Mouse (Mus musculus) lung, postnatal 14 days (tissue): Measurements from ENCODE around the gene Gm26938.

Experiments
- DNase-seq: peaks from one replicate; pipeline ENCODE4 v3.0.0; 2021

Gm26938 gene

DNA sequence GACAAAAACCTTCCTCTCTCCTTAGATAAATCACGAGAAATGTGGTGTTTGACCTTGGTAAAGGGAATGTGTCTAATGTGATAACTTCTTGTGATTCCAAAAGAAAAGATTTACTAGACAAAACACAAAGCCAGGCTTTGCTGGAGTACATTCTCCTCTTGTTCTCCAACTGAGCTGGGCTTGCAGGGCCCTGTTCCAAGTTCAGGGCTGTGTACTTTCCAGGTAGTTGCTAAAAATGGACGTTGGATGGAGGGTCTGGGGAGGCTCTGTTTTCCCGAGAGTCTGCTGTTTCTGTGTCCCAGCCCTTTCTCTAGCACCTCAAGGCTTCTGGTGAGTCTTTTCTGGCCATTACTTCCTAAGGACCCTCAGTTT, 33.3 kb downstream of the Gm26938 start:
- DNase-seq: no peak

DNA sequence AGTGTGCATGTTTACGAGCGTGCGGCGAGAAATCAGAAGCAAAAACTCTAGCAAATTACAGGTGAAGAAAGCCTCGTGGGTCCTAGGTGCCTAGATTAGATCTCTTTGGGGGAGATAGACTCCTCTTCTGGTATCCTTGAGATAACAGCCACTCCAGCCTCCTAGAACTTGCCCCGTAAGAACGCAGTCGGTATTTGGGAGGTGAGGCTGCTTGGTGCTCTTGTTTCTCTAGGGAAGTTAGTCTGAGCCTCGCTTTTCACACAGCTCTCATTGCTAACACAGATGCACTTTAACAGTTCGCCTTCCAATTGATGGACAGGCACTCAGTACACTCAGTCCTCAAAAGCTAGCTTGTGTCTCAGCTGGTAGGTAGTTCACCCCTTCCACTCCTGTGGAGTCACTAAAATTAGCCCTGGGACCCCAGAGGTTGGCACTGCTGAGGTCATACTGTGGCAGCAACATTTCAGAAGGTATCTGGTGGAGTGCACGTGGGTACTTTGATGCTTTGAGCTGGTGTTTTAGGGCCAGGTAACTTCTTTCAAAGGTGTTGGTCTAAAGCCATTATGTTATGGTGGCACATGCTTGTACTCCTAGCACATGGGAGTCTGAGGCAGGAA, 33.9 kb downstream of the Gm26938 start:
- DNase-seq: no peak

DNA sequence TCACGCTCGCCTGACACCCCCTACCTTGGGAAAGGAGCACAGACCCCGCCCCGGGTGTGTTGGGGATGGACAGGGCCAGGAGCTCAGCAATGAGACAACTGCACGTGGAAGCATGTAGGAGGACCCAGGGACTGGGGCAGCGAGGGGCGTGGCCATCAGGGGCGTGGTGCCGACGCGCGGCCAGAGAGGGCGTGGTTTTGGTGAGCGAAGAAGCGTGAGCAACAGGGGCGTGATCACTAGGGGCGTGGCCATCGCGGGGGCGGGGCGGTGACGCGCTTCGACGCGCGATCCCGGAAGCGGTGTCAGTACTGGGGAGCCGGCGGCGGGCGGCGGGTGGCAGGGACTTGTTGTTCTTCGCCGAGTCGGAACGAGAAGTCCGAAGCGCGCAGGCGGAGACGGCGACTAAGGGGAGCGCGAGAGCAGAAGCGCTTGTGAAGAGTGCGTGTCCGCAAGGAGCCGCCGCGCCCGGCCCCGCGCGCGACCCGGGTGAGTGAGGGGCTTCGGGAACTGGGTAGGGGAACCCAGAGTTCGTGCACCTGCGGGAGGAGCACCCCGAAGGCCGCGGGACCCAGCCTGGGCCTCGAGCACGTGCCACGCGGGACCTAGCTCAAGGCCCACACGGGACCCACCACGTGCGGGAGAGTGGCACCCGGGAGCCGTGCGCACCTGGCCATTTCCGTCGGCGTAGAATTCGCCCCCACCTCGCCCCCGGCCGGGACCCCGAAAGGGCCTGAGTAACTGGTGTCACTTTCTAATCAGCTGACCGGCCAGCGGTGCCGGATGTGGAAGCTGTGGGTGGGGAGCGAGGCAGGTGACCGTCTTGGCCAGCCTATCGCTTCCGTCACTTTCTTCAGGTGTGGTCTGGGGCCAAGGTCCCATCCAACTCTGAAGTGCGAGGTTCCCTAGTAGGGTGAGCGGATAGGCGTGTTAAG, 34.7 kb downstream of the Gm26938 start, which contains the start of gene Mafk:
Mafk (plus strand) TSS at position 287 of the 932 bp plus-strand sequence.
- peak; percentile 99 for DNase-seq

DNA sequence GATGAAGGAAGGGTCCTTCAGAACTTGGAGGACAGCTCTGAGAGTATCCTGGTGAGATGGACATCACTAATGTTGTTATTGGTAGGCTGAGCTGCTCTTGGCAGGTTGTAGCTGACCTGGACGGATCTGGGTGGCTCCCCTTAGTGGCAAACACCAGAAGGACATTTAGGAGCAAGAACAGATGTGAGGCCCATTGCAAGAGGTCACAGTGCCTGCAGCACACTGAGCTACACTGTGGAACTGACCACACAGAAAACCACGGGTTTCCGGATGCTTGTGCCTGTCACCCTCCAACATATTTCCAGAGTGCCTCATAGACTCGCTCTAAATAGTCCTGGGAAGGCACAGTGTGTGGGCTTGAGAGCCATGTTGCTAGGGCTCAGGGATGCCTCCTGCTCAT, 36.7 kb downstream of the Gm26938 start:
- DNase-seq: no peak

DNA sequence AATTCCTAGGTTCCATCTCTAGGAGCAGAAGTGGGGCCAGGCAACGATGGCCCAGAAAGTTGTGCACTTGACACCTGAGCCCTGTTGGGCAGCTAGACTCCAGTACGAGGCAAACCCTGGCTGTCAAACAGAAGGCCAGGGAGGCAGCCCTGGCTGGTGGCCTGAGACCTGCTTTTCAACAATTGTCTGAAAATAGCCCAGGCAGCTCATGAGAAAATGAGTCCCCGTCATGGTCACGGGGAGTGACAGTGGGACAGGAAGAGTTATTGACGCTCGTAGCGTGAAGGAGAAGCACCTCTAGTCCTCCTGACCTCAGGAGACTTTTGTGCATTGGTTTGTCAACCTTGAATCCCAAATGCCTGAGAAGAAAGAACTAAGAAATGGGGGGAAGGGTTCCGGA, 44.8 kb downstream of the Gm26938 start:
- DNase-seq: no peak

DNA sequence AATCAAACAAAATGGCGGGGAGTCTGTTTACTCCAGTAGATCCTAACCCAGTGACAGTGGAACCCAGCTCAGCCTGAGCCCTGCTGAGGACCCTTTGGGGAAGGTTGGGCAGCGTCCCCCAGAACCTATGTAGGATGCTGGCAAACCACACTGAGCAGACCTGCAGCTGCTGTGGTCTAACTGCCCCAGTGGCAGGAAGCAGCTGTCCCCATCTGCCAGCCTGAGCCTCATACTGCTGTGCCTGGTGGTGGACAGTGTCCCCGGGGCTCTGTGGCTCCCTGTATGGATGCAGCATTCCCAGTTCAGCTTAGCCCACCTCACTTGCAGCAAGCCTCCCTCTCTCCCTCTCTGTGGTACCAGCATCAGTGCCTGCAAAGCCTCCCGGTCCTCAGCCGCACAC, 49.2 kb downstream of the Gm26938 start:
- no peak for DNase-seq

DNA sequence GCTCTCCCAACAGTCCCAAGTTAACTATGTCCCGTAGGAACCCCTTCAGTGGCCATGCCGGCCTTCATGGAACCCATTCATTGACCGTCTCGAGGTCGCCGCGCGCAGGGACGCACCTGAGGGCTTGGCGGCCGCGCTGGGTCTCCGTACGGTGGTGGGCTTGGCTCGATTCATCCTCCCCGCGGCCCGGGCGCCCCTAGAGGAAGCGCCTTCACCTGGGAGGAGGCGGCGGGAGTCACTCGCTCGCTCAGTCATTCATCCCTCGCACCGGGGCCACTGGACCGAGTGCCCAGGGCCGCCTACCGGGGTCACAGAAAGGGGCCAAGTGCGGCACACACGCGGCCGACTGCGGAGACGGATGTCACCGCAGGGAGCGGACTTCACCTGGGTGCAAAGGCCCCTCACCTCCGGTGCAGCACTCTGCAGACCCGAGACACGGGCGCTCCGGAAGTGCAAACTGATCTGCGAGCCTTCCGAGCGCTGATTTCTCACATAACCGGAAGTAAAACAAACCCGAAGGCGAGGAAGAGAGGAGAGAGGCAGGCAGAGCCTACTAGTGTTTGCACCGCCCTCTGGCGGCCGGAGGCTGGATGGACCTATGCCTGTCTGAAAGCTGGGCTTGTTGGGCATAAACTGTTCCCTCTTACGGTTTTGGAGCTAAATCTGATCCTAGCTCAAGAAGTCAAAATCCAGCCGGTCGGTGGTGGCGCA, 50.8 kb downstream of the Gm26938 start, which contains the start of gene Ints1:
Ints1 (minus strand) TSS at position 459 of the 711 bp plus-strand sequence.
- DNase-seq: peak; percentile 98

DNA sequence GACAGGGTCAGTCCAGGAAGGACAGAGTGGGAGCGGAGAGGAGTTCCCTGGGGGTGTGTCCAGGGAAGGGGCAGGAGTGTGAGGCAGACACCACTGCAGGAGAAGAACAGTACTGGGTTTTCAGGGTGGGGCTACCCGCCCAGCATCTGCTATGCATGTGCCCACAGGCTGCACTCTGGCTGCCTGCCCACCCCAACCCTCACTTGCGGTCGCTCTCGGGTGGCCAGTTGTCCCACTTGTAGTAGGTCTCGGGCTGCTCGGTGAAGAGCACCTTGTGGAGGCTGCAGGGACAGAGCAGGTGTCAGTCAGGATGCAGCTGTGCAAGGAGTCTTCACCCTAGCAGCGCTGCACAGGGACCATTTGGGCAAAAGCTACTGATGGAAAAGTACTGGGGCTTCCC, 58.0 kb downstream of the Gm26938 start:
- DNase-seq: no peak

DNA sequence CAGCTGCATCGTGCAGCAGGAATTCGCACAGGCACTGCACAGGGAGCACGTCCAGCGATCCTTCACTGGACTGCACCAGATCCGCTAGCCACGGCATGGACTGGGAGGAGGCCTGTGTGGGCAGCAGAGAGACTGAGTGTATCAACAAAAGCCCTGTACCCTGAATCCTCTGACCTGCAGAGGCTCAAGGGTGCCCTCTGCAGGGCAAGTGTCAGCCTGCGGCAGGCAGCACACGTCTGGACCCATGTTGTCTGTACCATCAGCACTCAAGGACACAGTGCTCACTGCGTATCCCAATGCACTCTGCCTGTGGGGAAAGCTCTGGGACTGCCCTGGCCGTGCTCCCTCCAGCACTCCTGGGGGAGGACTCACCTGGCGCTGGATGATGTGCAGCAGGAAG, 61.9 kb downstream of the Gm26938 start:
- DNase-seq: no peak

DNA sequence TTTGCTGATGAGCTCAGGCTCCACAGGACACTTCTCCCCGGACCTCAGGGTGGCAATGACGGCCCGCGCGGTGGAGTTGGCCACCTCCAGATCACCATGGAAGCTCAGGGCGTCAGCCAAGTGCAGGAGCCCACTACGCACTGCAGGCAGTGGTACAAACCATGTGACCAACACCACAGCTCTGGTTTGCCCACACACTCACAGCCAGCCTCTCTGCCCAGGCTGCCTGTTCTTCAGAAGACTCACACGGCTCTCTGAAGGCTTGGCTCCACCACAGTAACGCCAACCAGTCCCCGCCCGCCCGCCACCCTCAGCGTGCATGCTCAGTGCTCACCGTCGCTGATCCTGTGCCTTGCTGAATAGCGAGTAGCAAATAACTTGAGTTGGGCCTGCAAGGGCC, 68.1 kb downstream of the Gm26938 start:
- DNase-seq: no peak
